10 mouse cellular contexts compared by ENCODE assay signal in the genomic region with DNA sequence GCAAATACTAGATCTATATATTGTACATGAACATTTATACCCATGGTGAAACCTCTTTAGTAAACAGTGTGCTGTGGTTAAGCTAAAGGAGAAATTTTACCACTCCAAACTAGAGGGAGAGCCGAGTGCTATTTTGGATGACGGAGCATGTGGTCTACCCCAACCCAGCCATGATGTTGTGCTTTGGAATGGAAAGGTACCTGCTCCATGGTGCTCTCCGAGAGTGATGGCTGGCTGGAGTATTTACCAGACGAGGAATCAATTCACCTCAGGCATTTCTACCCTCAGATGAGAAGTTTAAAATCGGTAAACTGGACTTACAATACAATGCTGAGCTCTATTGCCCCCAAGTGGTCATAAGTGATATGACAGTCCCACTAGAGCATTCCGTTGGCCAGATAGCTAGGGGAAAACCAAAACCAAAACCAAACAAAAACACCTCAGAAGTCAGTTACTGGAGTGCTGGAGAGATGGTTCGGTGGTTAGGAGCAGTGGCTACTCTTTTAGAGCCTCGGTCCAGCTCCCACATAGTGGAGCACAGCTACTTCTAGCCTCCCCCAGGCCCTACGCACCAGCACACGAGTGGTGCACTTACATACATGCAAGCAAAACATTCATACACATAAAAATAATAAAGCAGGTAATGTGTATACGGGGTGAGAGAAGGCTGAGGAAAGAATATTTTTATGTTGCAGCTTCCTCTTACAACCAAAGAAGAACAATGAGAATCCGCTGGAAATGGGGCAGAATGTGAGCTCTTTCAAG.
DNase-seq lines count a peak whose midpoint lies in the region; ATAC-seq and TF ChIP-seq lines count a peak whose summit lies in the region.
"Had no signal": no experiment of that assay in that cellular context is flagged by ENCODE, and none has a peak within 500 bp of the region (broad histone marks: within the 10 kb centered on the region; RNA-seq: fewer than 3 reads in every experiment).

No protein-coding gene starts in this region.

- H3K9me3 ChIP-seq in hindbrain, embryonic 14.5 days (ENCODE audit: control insufficient read depth, low read length) = no peaks in the 10 kb centered on the region
- H3K9me3 ChIP-seq in midbrain, postnatal 0 days (ENCODE audit: low read length) = no peaks in the 10 kb centered on the region
- H3K9me3 ChIP-seq: neural tube, embryonic 13.5 days had no signal

- no peak overlapping the region for H3K4me3 ChIP-seq in left cerebral cortex, adult 2 months
- no peak overlapping the region for H3K4me3 ChIP-seq in cortical plate, adult 2 months (ENCODE audit: insufficient read depth, low read length)
- no peak overlapping the region for H3K4me3 ChIP-seq in hindbrain, embryonic 14.5 days (replicated peaks; ENCODE audit: low read length)
- no peak overlapping the region for H3K4me3 ChIP-seq in midbrain, postnatal 0 days (ENCODE audit: low read depth, low read length)
- H3K4me3 ChIP-seq: erythroblast, embryonic 14.5 days; neural tube, embryonic 13.5 days had no signal

- intact Hi-C loops in left cerebral cortex, adult 2 months (cut with DNase I) = loop anchor here (1.0 to 5.0 kb wide), 5 partner anchors 156 to 564 kb away; a partner anchor contains a TSS
- intact Hi-C loops in left cerebral cortex, postnatal 25 days (cut with DNase I) = loop anchor here (2.0 to 10.0 kb wide), 5 partner anchors 154 to 1006 kb away; a partner anchor contains a TSS

- H3K36me3 ChIP-seq in hindbrain, embryonic 14.5 days (replicated peaks; ENCODE audit: control insufficient read depth, insufficient read depth) = peaks cover 13% of the 10 kb centered on the region; the same call in 1 of the 2 replicates
- H3K36me3 ChIP-seq in midbrain, postnatal 0 days (ENCODE audit: insufficient read depth, low read length) = peaks cover 7% of the 10 kb centered on the region; the same call in 1 of the 2 replicates

- no peak overlapping the region for H3K9ac ChIP-seq in hindbrain, embryonic 14.5 days
- no peak overlapping the region for H3K9ac ChIP-seq in midbrain, postnatal 0 days (replicated peaks; ENCODE audit: low read length, poor library complexity, severe bottlenecking)
- H3K9ac ChIP-seq: neural tube, embryonic 13.5 days had no signal

- H3K4me2 ChIP-seq in hindbrain, embryonic 14.5 days (replicated peaks) = no peak overlapping the region
- H3K4me2 ChIP-seq in midbrain, postnatal 0 days (ENCODE audit: low read depth, low read length, poor library complexity, severe bottlenecking) = no peak overlapping the region
- H3K4me2 ChIP-seq: neural tube, embryonic 13.5 days had no signal

- 58% methylated on average over 12 of the region's 12 CpGs for WGBS in hindbrain, embryonic 14.5 days
- 55% methylated on average over 12 of the region's 12 CpGs for WGBS in midbrain, postnatal 0 days

- TF ChIP-seq POLR2A in cortical plate, adult 2 months (IDR thresholded peaks at IDR 0.05; ENCODE audit: extremely low read depth, insufficient read depth, low read length) = no peak

- peak; percentile 35 to 53 for DNase-seq in left cerebral cortex, adult 2 months (ENCODE audit: extremely low spot score in 1 of 2, low spot score in 2 of 2)
- DNase-seq in left cerebral cortex, adult 8-10 months (ENCODE audit: low spot score in 2 of 2) = no peak
- DNase-seq in ZHBTc4 (ENCODE audit: low read depth, low spot score) = peak; percentile 63
- peak; percentile 87 for DNase-seq in hindbrain, embryonic 14.5 days (ENCODE audit: low spot score)
- peak; percentile 71 to 74 for DNase-seq in left cerebral cortex, postnatal 25 days (ENCODE audit: low spot score in 2 of 2)
- peak; percentile 80 for DNase-seq in midbrain, postnatal 0 days (ENCODE audit: low spot score)
- DNase-seq in testis, postnatal 10 days (ENCODE audit: low spot score) = peak; percentile 70

- peaks cover 4% of the 10 kb centered on the region for H3K4me1 ChIP-seq in cortical plate, adult 2 months (ENCODE audit: control insufficient read depth, insufficient read depth, low read length)
- H3K4me1 ChIP-seq in hindbrain, embryonic 14.5 days (replicated peaks; ENCODE audit: control insufficient read depth, insufficient read depth, low read length) = no peaks in the 10 kb centered on the region
- H3K4me1 ChIP-seq in midbrain, postnatal 0 days (ENCODE audit: insufficient read depth, low read length) = no peaks in the 10 kb centered on the region

- no peak overlapping the region for H3K27ac ChIP-seq in left cerebral cortex, adult 2 months
- no peak overlapping the region for H3K27ac ChIP-seq in cortical plate, adult 2 months (ENCODE audit: insufficient read depth, low read length)
- H3K27ac ChIP-seq in hindbrain, embryonic 14.5 days = no peak overlapping the region
- no peak overlapping the region for H3K27ac ChIP-seq in midbrain, postnatal 0 days (ENCODE audit: low read depth, low read length)
- H3K27ac ChIP-seq: neural tube, embryonic 13.5 days had no signal

- peak; percentile 92 for TF ChIP-seq CTCF in left cerebral cortex, adult 2 months (IDR thresholded peaks at IDR 0.05)
- peak; percentile 58 for TF ChIP-seq CTCF in cortical plate, adult 2 months (IDR thresholded peaks at IDR 0.05; ENCODE audit: extremely low read depth, insufficient read depth, low read length)
- peak; percentile 94 for TF ChIP-seq CTCF in midbrain, postnatal 0 days (IDR thresholded peaks at IDR 0.05)

- H3K27me3 ChIP-seq in hindbrain, embryonic 14.5 days (ENCODE audit: control insufficient read depth, insufficient read depth, low read length) = no peaks in the 10 kb centered on the region
- H3K27me3 ChIP-seq in midbrain, postnatal 0 days (ENCODE audit: insufficient read depth, low read length) = no peaks in the 10 kb centered on the region
- H3K27me3 ChIP-seq: neural tube, embryonic 13.5 days had no signal

- 0 out of 2 replicates have a peak, but pooled peaks have one; percentile 21 for ATAC-seq in hindbrain, embryonic 14.5 days (ENCODE audit: low FRiP score)
- ATAC-seq in midbrain, postnatal 0 days (ENCODE audit: low FRiP score) = peak; percentile 34; the same call in 1 of the 2 replicates

Comparison
In these comparisons a context has a peak if more than half of its experiments do, and no peak if none do; other contexts are left out.
1. DNase-seq: peak in left cerebral cortex, adult 2 months (2 of 2), ZHBTc4 (single experiment), hindbrain, embryonic 14.5 days (single experiment), left cerebral cortex, postnatal 25 days (2 of 2), midbrain, postnatal 0 days (single experiment) and testis, postnatal 10 days (single experiment); none in left cerebral cortex, adult 8-10 months (0 of 2).
2. Peak in every context shown above with its lines, with median percentiles within 50 percentile points of each other: CTCF ChIP-seq.